Mouse (Mus musculus): ENCODE results near the gene H2-T3.
"Not testable (repeated sequence)": the region's sequence is repeated elsewhere in the genome, so short reads cannot be mapped to it uniquely, and the experiment has no call there.

The H2-T3 gene

DNA sequence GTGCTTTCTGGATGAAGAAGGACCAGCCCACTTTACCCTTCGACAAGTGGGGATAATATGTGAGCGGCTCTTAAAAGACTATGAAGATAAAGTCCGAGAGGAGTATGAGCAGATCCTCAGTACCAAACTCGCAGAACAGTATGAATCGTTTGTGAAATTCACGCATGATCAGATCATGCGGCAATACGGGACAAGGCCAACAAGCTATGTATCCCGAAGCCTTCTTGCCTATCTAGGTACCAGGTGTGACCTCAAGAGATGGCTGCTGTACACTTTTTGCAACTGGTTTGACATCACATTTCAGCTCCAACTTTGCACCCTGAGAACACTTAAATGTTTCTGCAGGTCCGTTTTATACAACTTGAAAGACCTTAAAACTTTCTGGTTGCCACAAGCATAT, 10.6 kb downstream of the H2-T3 start:
- DNase-seq (ENCODE audit: low spot score in 2 of 2), result not testable (repeated sequence)

DNA sequence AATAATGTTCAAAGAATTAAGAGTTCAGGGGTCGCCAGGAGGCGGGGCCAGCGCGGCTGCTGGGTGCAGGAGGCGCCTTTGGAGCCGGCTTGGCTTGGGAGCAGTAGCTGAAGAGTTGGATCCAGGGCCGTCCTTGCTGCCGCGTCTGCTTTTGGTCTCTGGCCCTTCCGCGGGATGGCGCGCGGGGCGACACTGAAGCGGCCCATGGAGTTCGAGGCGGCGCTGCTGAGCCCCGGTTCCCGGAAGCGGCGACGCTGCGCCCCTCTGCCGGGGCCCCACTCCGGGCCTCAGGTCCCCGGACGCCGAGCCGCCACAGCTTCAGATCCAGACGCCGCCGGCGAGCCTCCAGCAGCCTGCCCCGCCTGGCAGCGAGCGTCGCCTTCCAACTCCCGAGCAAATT, 11.1 kb downstream of the H2-T3 start:
- DNase-seq (ENCODE audit: low spot score in 2 of 2), result peak in 1 of 2 experiments; percentile 3

DNA sequence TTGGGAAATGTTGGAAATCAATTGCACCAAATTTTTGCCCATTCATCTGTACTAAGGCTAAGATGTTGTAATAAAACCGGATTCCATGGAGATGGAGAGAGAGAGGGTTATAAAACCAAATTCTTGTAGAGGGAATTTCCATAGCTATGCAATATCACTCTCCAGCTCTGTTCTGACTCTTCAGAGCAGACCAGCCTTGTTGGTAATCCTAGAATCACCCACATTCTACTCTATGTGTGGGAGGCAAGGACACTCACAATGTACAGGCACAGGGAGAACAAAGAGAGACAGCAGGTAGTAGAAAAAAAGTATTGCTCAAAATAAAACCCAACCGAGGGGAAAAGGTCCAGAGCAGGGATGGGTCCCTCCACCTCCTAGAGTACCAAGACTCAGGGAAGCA, 14.0 kb downstream of the H2-T3 start:
- not testable (repeated sequence) for DNase-seq (ENCODE audit: low spot score in 2 of 2)

DNA sequence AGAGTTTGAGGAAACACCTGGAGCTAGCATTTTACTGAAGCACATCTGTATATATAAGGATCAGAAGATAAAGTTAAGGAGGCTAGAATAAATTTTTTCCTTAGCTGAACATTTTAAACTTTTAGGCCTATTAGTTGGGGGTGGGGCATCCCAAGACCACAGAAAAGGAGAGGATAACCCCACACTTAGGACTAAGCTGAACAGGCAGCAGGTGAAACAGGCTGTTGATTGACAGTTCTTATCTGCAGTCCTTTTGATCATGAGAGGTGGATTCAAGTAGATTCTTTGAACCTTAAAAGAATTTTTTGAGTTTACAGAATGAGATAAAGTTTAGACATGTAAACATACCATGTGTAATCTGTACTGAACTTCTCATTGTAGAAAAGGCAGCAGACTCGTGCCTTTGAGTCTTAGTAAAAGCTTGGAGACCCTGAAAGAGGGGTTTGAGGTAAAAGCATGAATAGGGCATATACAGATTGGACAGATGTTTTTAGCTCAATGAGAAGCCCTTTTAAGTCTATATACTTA, 19.7 kb downstream of the H2-T3 start:
- DNase-seq (ENCODE audit: low spot score in 2 of 2), result no peak

DNA sequence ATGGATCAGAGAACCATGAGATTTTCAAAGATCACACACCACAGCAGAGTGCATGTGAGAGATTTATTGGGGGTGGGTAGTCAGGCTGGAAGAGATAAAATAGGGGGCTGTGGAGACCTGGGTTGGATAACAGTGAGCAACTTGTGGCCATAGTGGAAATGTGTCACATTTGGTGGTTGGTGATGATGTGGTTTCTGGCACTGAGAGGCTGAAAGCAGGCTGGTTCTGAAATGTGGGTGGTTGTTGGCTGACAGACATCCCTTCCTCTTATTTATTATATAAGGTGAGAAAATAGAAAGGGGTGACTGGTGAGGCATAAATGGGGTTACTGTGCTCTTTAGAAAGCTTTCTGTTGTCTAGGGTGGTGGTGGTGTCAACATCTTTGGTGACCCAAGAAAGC, 20.3 kb downstream of the H2-T3 start:
- DNase-seq (ENCODE audit: low spot score in 2 of 2), result no peak

DNA sequence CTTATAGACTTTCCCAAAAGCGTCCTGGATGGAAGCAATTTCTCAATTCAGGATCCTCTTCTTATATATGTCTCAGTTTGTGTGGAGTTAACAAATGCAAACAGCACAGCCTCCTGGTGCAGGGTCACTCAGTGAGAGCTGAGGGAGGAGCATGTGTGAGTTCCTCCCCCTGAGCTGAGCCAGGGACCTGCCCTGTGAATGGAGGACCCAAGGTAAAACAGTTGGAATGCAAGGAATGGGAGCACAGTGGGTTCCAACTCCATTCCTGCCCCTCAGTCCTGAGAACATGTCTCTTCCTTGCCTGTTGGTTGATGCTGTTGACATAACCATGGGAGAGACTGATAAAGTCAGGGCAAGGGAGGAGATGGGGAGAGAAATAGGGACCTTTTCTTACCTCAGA, 21.0 kb downstream of the H2-T3 start:
- DNase-seq (ENCODE audit: low spot score in 2 of 2), result not testable (repeated sequence)

DNA sequence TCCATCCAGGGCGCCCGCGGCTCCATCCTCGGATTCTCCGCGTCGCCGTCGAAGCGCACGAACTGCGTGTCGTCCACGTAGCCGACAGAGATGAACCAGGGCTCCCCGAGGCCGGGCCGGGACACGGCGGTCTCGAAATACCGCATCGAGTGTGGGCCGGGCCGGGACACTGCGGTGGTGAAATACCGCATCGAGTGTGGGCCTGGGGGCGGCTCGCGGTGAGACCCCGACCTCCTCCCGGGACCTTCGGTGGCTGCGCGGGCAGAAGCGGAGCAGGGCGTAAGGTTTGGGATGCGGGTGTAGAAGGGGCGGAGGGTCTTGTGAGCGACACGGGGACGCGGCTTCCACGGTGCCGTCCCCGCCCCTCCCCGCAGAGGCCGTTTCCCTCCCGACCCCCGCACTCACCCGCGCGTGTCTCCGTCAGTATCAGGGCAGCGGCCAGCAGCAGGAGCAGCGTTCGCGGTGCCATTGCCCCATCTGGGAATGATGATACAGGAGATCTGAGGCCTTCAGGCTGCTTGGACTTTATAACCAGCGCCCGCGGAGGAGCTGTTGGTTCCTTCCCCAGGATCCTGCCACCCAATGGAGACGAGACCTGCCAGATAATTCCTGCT, 21.9 kb downstream of the H2-T3 start, which contains the start of gene Gm8909:
Gene Gm8909 (minus strand): TSS at position 499 of the 614 bp plus-strand sequence.
- no peak for DNase-seq (ENCODE audit: low spot score in 2 of 2)

DNA sequence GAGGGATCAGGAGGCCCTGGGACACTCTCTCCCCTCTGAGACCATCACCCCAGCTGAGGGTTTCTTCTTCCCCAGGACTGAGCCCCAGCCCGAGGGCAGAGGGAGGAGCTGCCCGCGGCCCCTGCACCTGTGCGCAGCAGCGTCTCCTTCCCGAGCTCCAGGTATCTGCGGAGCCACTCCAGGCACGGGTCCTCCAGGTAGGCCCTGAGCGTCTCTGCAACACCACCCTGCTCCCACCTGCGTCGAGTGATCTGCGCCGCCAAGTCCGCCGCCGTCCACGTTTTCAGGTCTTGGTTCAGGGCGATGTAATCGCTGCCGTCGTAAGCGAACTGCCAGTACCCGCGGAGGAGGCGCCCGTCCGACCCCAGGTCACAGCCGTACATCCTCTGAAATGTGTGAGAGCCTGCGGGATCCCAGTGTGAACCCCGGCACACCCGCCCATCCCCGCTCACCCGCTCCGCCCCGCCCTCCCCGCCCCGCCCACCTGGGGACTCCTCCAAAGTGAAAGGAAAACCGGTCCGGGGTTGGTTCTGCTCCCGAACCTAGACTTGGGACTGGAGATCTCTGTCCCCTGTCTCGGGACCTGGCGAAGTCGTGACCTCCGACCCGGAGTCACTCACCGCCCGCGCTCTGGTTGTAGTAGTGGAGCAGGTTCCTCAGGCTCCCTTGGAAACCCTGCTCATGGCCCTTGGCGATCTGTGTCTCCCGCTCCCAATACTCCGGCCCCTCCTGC, 22.6 kb downstream of the H2-T3 start:
- DNase-seq (ENCODE audit: low spot score in 2 of 2), result peak in 1 of 2 experiments; percentile 1

DNA sequence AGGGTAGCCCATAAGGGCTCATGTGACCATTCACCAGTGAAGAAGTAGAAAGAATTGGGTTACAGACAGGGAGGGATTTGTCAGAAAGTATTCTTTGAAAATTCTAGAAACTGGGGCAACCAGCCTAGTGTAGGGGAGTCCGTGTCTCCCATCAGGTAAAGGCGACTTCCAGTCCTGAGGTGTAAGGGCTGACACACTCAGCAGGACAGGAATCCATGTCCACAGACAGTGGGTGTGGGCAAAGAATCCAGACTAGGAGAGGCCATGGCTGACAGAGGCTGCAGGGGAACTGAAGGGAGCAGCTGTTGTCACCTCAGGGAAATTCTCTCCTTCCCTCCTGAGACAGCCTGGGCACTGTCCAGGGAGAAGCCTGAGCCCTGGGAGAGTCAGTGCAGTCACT, 23.2 kb downstream of the H2-T3 start:
- DNase-seq (ENCODE audit: low spot score in 2 of 2), result not testable (repeated sequence)

DNA sequence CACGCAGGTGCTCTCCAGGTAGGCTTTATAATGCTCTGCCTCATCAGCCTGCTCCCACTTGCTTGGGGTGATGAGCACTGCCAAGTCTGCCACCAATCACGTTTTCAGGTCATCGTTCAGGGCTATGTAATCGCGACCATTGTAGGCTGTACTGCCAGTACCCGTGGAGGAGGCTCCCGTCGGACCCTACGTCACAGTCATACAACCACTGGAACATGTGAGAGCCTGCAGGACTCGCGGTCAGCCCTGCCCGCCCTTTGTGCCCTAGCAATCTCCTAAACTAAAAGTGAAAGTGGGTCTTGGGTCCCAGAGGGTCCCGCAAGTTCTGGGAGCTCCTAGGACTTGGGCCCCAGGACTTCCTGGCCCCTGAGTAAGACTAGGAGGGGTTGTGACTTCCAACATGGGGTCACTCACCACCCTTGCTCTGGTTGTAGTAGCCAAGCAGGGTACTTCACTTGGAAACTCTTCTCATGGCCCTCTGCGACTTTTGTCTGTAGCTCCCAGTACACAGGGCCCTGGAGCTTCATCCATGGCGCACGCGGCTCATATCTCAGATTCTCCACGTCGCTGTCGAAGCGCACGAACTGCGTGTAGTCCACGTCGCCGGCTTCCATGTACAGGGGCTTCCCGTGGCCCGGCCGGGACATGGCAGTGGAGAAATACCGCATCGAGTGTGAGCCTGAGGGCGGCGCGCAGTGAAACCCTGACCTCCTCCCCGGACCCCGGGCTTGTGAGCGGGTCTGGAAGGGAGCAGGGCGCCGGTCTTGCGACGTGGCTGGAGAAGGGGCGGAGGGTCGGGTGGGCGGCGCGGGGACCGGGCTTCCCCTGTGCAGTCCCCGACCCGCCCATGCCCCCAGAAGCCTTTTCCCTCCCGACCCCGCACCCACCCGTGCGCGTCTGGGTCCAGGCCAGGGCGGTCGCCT, 28.7 kb downstream of the H2-T3 start:
- no peak for DNase-seq (ENCODE audit: low spot score in 2 of 2)

DNA sequence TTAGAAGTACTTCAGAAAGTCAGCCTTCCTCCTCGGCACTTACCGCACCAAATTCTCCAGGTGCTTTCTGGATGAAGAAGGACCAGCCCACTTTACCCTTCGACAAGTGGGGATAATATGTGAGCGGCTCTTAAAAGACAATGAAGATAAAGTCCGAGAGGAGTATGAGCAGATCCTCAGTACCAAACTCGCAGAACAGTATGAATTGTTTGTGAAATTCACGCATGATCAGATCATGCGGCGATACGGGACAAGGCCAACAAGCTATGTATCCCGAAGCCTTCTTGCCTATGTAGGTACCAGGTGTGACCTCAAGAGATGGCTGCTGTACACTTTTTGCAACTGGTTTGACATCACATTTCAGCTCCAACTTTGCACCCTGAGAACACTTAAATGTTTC, 31.8 kb downstream of the H2-T3 start:
- not testable (repeated sequence) for DNase-seq (ENCODE audit: low spot score in 2 of 2)

DNA sequence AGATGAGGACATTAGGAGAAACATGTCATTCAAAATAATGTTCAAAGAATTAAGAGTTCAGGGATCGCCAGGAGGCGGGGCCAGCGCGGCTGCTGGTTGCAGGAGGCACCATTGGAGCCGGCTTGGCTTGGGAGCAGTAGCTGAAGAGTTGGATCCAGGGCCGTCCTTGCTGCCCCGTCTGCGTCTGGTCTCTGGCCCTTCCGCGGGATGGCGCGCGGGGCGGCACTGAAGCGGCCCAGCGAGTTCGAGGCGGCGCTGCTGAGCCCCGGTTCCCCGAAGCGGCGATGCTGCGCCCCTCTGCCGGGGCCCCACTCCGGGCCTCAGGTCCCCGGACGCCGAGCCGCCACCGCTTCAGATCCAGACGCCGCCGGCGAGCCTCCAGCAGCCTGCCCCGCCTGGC, 32.3 kb downstream of the H2-T3 start:
- not testable (repeated sequence) for DNase-seq (ENCODE audit: low spot score in 2 of 2)

DNA sequence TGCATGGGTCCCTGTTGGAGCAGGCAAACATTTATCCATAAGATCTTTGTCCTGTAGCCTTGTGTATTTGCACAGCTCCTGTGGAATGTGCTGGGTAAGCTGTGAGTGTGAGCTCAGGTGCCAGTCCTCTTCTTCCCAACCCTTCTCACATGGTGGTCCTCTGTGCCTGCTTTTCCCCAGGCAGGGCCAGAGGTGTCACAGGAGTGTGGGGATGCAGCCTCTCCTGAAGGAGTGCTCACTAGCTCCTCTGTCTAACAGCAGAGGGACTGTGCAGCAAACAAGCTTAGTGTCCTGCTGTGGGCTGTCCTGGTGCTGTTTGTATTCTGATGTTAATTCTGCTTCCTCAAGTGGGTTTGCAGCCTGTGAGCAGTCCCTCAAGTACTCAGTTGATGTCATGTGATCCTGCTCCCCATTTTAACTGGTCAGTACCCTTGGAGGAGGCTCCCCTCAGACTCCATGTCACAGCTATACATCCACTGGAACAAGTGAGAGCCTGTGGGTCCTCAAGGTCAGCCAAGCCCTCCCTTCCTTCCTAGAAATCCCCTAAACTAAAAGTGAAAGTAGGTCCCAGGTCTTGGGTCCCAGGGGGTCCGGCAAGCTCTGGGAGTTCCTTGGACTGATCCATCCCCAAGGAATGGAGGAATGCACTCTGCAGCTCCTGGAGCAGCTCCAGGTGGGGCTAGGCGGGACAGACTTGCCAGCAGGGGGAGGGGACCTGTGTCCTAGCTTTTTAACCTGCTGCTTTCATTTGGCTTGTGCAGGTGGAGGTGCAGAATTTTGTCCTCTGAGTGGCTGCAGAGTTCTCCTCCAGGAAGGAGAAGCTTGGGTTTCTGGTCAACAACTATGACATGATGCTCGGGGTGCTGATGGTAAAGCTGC, 35.6 kb downstream of the H2-T3 start:
- no peak for DNase-seq (ENCODE audit: low spot score in 2 of 2)

DNA sequence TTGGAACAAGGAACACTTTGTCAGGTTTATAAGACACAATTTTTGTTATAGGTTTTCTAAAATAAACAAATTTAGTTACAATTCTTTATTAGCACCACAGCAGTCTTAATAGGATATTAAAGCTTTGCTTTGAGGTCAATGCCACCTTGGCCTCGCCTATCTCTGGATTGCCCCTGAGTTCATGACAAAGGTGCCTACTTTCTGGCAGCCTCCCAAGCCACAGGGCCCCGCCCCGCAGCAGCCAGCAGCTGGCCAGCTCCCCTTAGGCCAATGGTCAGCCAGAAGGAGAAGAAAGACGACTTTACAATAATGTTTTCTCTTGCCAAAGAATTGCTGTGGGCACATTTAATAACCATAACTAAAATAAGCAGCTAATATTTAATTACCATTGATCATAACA, 38.9 kb downstream of the H2-T3 start:
- not testable (repeated sequence) for DNase-seq (ENCODE audit: low spot score in 2 of 2)

DNA sequence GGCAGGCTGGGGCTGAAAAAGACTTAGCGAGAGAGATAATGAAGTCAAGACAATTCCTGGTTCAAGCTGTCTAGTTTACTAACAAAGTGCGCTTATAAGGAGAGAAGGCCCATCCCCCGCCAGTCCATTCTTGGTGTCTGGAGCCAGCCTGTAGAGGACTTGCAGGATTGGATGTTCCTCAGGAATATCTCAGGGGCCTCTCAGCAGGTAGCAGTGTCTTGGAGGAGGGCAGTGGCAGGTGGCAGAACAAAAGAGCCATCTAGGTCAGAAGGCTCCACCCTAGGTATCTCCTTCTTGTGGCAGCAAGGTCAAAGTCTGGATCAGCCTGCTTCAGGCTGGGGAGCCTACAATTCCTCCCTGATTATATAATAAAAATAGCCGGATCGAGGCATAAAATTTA, 41.6 kb downstream of the H2-T3 start:
- not testable (repeated sequence) for DNase-seq (ENCODE audit: low spot score in 2 of 2)

DNA sequence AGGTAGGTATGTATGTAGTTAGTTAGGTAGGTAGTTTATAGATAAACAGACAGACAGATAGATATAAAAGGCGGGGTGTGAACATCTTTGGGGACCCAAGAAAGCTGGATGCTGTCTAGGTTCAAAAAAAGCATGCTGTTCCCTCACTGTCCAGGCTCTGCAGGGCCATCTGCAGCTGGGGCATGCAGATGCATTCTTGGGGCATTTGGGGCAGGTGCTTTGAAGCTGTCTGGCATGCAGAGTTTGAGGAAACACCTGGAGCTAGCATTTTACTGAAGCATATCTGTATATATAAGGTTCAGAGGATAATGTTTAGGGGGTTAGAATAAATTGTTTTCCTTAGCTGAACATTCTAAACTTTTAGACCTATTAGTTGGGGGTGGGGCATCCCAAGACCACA, 43.1 kb downstream of the H2-T3 start:
- not testable (repeated sequence) for DNase-seq (ENCODE audit: low spot score in 2 of 2)

DNA sequence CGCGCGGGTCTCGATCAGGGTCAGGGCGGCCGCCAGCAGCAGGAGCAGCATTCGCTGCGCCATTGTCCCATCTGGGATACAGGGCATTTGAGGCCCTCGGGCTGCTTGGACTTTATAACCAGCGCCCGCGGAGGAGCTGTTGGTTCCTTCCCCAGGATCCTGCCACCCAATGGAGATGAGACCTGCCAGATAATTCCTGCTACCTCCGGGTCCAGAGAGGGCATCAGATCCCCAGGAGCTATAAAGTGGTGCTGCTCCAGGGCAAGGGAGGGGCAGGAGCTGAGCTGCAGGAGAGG, 44.3 kb downstream of the H2-T3 start:
- not testable (repeated sequence) for DNase-seq (ENCODE audit: low spot score in 2 of 2)

DNA sequence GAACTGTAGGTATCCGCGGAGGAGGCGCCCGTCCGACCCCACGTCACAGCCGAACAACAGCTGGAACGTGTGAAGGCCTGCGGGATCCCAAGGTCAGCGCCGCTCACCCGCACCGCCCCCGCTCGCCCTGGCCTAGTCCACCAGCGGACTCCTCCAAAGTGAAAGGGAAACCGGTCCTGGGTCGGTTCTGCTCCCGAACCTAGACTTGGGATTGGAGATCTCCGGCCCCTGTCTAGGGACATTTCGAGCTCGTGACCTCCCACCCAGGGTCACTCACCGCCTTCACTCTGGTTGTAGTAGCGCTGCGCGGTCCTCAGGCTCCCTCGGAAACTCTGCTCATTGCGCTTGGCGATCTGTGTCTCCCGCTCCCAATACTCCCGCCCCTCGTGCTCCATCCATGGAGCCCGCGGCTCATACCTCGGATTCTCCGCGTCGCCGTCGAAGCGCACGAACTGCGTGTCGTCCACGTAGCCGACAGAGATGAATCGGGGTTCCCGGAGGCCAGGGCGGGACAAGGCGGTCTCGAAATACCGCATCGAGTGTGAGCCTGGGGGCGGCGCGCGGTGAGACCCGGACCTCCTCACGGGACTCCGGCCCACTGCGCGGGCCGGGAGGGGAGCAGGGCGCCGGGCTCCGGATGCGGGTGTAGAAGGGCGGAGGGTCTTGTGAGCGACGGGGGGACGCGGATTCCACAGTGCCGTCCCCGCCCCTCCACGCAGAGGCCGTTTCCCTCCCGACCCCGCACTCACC, 44.8 kb downstream of the H2-T3 start:
- DNase-seq (ENCODE audit: low spot score in 2 of 2), result peak; percentile 14 to 41

DNA sequence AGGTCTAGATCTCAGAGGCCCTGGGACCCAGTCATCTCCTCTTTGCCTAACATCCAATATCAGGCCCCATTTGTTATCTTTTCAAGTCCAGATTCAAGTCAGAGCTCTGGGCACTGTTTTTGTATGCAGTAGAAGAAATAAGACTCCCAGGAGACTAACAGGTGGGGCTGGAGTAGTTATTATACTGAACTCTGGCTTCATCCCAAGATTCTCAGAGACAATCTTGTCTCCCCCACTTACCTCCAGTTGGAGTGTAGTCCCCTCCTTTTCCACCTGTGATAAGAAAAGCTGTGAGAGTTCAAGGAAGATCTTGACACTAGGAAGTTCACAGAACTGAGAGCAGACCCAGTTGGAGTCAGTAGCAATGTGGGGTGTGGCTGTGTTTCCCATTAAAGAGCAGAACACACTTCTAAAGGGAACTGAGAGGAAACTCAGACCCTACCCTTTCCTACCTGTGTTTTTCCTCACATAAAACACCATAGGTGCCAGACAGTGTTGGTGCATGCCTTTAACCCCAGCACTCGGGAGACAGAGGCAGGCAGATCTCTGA, 53.7 kb downstream of the H2-T3 start:
- DNase-seq (ENCODE audit: low spot score in 2 of 2), result not testable (repeated sequence)

All from heart, adult 9 months (tissue).